Mouse (Mus musculus): ENCODE data around the gene Hyls1. TPM values are rescaled to one million over a fixed set of nuclear protein-coding genes. Genes with fewer than 3 reads are reported as not detected.

Gene Hyls1
- polyA plus RNA-seq, 1 experiment = 39.7 TPM

DNA sequence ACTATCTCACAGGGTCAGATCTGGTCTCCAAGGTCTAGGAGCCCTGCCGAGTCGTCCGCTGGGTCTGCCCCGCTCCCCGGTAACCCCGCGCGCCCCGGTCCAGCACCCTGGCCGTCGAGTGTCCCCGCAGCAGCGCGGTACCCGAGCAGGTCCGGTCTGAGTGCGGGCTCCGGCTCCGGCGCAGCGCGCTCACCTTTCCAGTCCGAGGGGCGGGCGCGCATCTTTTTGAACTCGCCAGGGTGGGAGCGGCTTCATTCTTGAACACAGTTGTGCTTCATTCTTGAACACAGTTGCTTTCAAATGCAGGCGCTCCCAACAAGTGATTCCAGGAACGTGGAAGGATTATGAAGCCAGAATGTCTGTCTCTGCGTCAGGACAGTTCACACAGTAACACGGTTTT, 4.2 kb upstream of the Hyls1 start:
- Histone ChIP-seq H3K27ac (ENCODE audit: control insufficient read depth, insufficient read depth, low read depth, low read length) (no peak overlapping the region), H3K4me3 (ENCODE audit: control insufficient read depth, low read depth, low read length) (peak overlapping the region; percentile 73), H3K27me3 (ENCODE audit: control insufficient read depth, insufficient read depth, low read length) (no peaks in the 10 kb centered on the region), H3K4me1 (ENCODE audit: control insufficient read depth, insufficient read depth, low read length) (peaks cover 5% of the 10 kb centered on the region), H3K36me3 (ENCODE audit: control insufficient read depth, insufficient read depth, low read length) (no peaks in the 10 kb centered on the region)
- TF ChIP-seq CTCF (IDR thresholded peaks at IDR 0.05; ENCODE audit: control insufficient read depth, insufficient read depth, insufficient replicate concordance, low read depth, low read length) (no peak), POLR2A (IDR thresholded peaks at IDR 0.05; ENCODE audit: control insufficient read depth, low read depth, low read length) (no peak)

DNA sequence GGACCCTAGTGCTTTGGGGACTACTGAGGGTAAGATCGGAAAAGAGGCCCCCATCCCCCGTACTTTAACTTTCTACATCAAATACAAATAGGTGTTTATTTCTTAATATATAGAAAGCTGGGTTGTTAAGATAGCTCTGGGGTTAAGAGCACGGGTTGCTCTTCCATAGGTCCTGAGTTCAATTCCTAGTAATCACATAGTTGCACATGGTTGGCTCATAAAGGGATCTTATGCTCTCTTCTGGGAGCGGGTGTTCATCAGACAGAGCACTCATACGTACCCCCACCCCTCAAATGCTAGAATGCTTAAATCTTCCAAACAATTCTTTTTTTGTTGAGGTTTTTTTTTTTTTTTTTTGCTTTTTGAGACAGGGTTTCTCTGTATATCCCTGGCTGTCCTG, 465 bp upstream of the Hyls1 start:
- TF ChIP-seq CTCF (IDR thresholded peaks at IDR 0.05; ENCODE audit: control insufficient read depth, insufficient read depth, insufficient replicate concordance, low read depth, low read length) (no peak), POLR2A (IDR thresholded peaks at IDR 0.05; ENCODE audit: control insufficient read depth, low read depth, low read length) (no peak)
- Histone ChIP-seq H3K27me3 (ENCODE audit: control insufficient read depth, insufficient read depth, low read length) (no peaks in the 10 kb centered on the region), H3K36me3 (ENCODE audit: control insufficient read depth, insufficient read depth, low read length) (no peaks in the 10 kb centered on the region; the same call in 1 of the 2 replicates), H3K4me3 (ENCODE audit: control insufficient read depth, low read depth, low read length) (peak overlapping the region; percentile 97; the same call in 1 of the 2 replicates), H3K4me1 (ENCODE audit: control insufficient read depth, insufficient read depth, low read length) (peaks cover 5% of the 10 kb centered on the region), H3K27ac (ENCODE audit: control insufficient read depth, insufficient read depth, low read depth, low read length) (peak overlapping the region; percentile 99)

DNA sequence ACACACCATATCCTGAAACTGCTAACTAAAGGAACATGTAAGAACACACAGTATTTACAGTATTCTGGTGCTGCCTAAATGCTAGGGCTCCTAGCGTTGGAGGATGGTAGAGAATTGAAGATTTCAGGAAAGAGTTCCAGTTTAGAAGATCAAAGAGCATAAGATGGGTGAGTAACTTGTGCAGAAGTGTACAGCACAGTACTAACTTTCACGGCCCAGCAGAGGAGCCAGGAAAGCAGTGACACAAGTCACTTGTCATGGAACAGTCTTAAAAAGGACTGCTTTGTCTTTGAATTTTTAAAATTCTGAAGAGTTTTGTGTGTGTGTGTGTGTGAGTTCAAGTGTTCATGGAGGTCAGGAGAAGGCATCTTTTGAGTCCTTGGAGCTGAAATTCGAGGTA, 2.2 kb downstream of the Hyls1 start:
- no peaks in the 10 kb centered on the region for H3K4me1 ChIP-seq (ENCODE audit: control insufficient read depth, insufficient read depth, low read length)
- no peaks in the 10 kb centered on the region for H3K27me3 ChIP-seq (ENCODE audit: control insufficient read depth, insufficient read depth, low read length)
- H3K36me3 ChIP-seq (ENCODE audit: control insufficient read depth, insufficient read depth, low read length) = no peaks in the 10 kb centered on the region; the same call in 1 of the 2 replicates
- H3K4me3 ChIP-seq (ENCODE audit: control insufficient read depth, low read depth, low read length) = peak overlapping the region; percentile 63
- TF ChIP-seq POLR2A (IDR thresholded peaks at IDR 0.05; ENCODE audit: control insufficient read depth, low read depth, low read length) (no peak), CTCF (IDR thresholded peaks at IDR 0.05; ENCODE audit: control insufficient read depth, insufficient read depth, insufficient replicate concordance, low read depth, low read length) (no peak)
- H3K27ac ChIP-seq (ENCODE audit: control insufficient read depth, insufficient read depth, low read depth, low read length) = no peak overlapping the region

DNA sequence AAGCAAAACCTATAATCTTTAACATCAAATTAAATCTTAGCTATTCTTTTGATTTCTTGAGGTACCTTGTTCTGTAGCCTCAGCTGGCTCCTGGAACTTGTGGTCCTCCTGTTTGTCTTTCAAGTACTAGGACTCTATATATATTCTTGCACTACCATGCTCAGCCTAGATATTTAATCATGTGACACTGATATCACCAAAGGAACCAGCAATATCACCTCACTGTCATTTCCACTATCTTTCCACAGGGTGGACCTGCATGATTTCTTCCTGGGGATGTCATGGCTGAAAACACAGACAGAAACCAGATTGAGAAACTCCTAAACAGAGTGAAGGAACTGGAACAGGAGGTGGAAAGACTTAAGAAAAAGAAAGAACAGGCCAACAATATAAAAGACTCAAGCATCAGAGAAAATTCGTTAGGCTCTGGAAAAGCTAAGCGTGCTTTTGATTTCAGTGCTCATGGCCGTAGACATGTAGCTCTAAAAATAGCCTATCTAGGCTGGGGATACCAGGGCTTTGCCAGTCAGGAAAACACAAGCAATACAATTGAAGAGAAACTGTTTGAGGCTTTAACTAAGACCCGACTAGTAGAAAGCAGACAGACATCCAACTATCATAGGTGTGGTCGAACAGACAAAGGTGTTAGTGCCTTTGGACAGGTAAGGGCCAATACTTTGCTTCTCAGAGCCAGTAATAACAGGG, 5.5 kb downstream of the Hyls1 start:
- Histone ChIP-seq H3K36me3 (ENCODE audit: control insufficient read depth, insufficient read depth, low read length) (peaks cover 2% of the 10 kb centered on the region), H3K27ac (ENCODE audit: control insufficient read depth, insufficient read depth, low read depth, low read length) (no peak overlapping the region), H3K4me3 (ENCODE audit: control insufficient read depth, low read depth, low read length) (no peak overlapping the region), H3K4me1 (ENCODE audit: control insufficient read depth, insufficient read depth, low read length) (peaks cover 3% of the 10 kb centered on the region; the same call in 1 of the 2 replicates), H3K27me3 (ENCODE audit: control insufficient read depth, insufficient read depth, low read length) (no peaks in the 10 kb centered on the region)
- TF ChIP-seq CTCF (IDR thresholded peaks at IDR 0.05; ENCODE audit: control insufficient read depth, insufficient read depth, insufficient replicate concordance, low read depth, low read length) (no peak), POLR2A (IDR thresholded peaks at IDR 0.05; ENCODE audit: control insufficient read depth, low read depth, low read length) (no peak)

DNA sequence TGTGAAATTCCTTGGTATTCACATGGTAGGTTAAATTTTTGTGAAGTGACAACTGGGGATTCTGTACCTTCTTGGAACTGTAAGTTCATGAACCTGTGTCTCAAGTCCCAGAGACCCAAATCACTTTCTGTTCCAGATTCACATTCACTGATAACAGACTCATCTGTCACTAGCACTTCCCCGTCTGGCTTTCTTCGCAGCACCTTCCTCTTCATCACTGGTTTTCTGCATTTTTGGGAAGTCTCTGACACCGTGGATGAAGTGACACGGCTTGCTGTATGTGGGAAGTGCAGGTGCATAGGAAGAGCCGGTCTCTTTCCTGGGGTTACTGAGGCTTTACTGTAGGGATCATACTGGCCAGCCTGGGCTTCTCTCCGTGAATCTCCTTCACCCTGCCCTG, 8.6 kb downstream of the Hyls1 start:
- no peak for TF ChIP-seq POLR2A (IDR thresholded peaks at IDR 0.05; ENCODE audit: control insufficient read depth, low read depth, low read length)
- TF ChIP-seq CTCF (IDR thresholded peaks at IDR 0.05; ENCODE audit: control insufficient read depth, insufficient read depth, insufficient replicate concordance, low read depth, low read length) = no peak
- H3K27ac ChIP-seq (ENCODE audit: control insufficient read depth, insufficient read depth, low read depth, low read length) = no peak overlapping the region
- H3K4me1 ChIP-seq (ENCODE audit: control insufficient read depth, insufficient read depth, low read length) = peaks cover 3% of the 10 kb centered on the region
- peaks cover 2% of the 10 kb centered on the region for H3K36me3 ChIP-seq (ENCODE audit: control insufficient read depth, insufficient read depth, low read length)
- H3K4me3 ChIP-seq (ENCODE audit: control insufficient read depth, low read depth, low read length) = peak overlapping the region; percentile 24
- no peaks in the 10 kb centered on the region for H3K27me3 ChIP-seq (ENCODE audit: control insufficient read depth, insufficient read depth, low read length)

DNA sequence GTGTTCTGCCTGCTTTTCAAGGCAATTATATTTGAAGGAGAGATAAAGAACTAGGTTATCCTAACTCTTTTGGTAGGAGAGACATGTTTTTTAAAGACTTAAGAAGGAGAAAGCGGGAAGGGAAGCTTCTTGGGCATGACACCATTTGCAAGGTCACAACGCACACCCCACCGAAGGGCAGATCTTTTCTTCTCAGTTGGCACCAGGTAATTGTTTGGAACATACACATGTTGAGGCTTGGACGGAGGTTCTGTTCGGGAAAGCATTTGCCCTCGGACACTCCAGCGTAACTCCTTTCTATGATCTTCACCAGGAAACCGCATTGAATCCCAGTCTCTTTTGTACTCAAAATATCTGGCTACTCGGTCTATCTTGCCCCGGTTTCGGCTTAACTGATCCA, 9.1 kb downstream of the Hyls1 start:
- Histone ChIP-seq H3K4me1 (ENCODE audit: control insufficient read depth, insufficient read depth, low read length) (peaks cover 3% of the 10 kb centered on the region), H3K4me3 (ENCODE audit: control insufficient read depth, low read depth, low read length) (peak overlapping the region; percentile 13), H3K36me3 (ENCODE audit: control insufficient read depth, insufficient read depth, low read length) (peaks cover 3% of the 10 kb centered on the region), H3K27ac (ENCODE audit: control insufficient read depth, insufficient read depth, low read depth, low read length) (no peak overlapping the region), H3K27me3 (ENCODE audit: control insufficient read depth, insufficient read depth, low read length) (no peaks in the 10 kb centered on the region)
- TF ChIP-seq CTCF (IDR thresholded peaks at IDR 0.05; ENCODE audit: control insufficient read depth, insufficient read depth, insufficient replicate concordance, low read depth, low read length) = no peak
- no peak for TF ChIP-seq POLR2A (IDR thresholded peaks at IDR 0.05; ENCODE audit: control insufficient read depth, low read depth, low read length)

DNA sequence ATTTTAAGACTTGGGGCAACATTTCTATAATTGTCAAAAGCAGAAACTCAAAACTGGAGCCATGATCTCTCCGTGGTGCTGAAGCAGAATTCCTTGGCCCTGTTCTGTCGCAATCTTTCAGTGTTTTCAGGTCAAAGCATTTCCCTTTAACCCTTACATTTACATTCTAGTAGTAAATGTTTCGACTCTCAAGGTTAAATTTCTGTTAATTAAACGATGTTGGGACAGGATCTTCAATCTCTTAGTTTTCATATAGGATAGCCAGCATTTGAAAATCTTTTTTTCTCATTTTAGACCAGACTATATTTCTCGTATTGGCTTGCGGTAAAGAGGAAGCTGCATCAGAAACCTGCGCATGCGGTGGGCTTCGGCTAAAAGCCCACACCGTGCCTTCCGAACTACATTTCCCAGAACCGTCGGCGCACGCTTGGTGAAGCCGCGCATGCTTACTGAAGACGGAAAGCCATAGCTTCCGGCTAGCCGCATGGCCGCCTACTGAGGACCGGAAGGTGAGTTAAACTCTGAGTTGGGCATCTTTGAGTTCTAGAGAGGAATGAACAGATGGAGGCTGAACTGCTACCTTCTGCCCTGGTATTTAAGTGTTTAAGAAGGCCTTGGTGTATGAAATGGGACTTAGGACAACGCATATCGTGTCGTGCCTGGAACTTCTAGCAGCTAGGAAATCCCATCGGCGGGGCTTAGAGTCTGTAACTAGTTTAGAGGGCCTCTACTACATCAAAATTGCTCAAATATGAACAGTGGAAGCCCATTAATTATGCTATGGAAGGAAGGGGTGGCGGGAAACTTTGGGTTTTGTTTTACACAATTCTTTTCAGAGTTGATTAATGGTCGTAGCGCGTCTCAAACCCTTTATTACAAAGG, 10.9 kb downstream of the Hyls1 start:
- no peaks in the 10 kb centered on the region for H3K27me3 ChIP-seq (ENCODE audit: control insufficient read depth, insufficient read depth, low read length)
- TF ChIP-seq CTCF (IDR thresholded peaks at IDR 0.05; ENCODE audit: control insufficient read depth, insufficient read depth, insufficient replicate concordance, low read depth, low read length) (no peak), POLR2A (IDR thresholded peaks at IDR 0.05; ENCODE audit: control insufficient read depth, low read depth, low read length) (peak; percentile 55; the same call in 1 of the 2 replicates)
- H3K36me3 ChIP-seq (ENCODE audit: control insufficient read depth, insufficient read depth, low read length) = peaks cover 3% of the 10 kb centered on the region
- H3K27ac ChIP-seq (ENCODE audit: control insufficient read depth, insufficient read depth, low read depth, low read length) = peak overlapping the region; percentile 39; the same call in 1 of the 2 replicates
- peaks cover 3% of the 10 kb centered on the region for H3K4me1 ChIP-seq (ENCODE audit: control insufficient read depth, insufficient read depth, low read length)
- peak overlapping the region; percentile 87 for H3K4me3 ChIP-seq (ENCODE audit: control insufficient read depth, low read depth, low read length)

Measured in testis, adult 2 months (tissue).